Mouse (Mus musculus) embryonic fibroblast, embryonic 13.5 days (primary cell): ENCODE data around the gene Gm13283. TPM values are rescaled to one million over a fixed set of nuclear protein-coding genes. Genes with fewer than 3 reads are reported as not detected.
"Not testable (repeated sequence)": the region's sequence is repeated elsewhere in the genome, so short reads cannot be mapped to it uniquely, and the experiment has no call there.

Experiments
- H3K27ac ChIP-seq: 2 replicates; pipeline ENCODE4 v1.5.1; 2012; ENCODE audit warnings: low read length, control low read depth, inconsistent platforms; ENCODE audit not compliant: insufficient read depth
- H3K4me1 ChIP-seq: 2 replicates; pipeline ENCODE4 v1.6.1; 2011; ENCODE audit warnings: low read length; ENCODE audit not compliant: control insufficient read depth, insufficient read depth
- H3K4me3 ChIP-seq: 2 replicates; pipeline ENCODE4 v1.5.1; 2011; ENCODE audit warnings: mild to moderate bottlenecking, control low read depth, low read length; ENCODE audit not compliant: insufficient read depth
- CTCF ChIP-seq: IDR thresholded peaks from 2 replicates; pipeline ENCODE4 v1.5.1; 2011; ENCODE audit warnings: mild to moderate bottlenecking, control low read depth, low read length, moderate library complexity, borderline replicate concordance; ENCODE audit not compliant: insufficient read depth
- POLR2A ChIP-seq: IDR thresholded peaks from 2 replicates; pipeline ENCODE4 v1.6.1; 2011; ENCODE audit warnings: low read depth, mild to moderate bottlenecking, control low read depth, low read length, moderate library complexity
- polyA plus RNA-seq: library from polyadenylated mRNA; stranded (reverse); fragments of >200 nt; gene quantifications from 2 replicates; pipeline ENCODE4 v1.2.4, GENCODE M21; 2011; ENCODE audit warnings: low read depth; ENCODE audit not compliant: missing spikeins, insufficient read length

The Gm13283 gene
- polyA plus RNA-seq, 1 experiment: not detected

- Histone ChIP-seq H3K27ac (no peak overlapping the region), H3K4me1 (no peaks in the 10 kb centered on the region), H3K4me3 (no peak overlapping the region)
- TF ChIP-seq POLR2A: no peak
- TF ChIP-seq CTCF: no peak
Measured at GRCm38 (mm10) chr4:88739036-88739435, 20.9 kb upstream of the Gm13283 start.

DNA sequence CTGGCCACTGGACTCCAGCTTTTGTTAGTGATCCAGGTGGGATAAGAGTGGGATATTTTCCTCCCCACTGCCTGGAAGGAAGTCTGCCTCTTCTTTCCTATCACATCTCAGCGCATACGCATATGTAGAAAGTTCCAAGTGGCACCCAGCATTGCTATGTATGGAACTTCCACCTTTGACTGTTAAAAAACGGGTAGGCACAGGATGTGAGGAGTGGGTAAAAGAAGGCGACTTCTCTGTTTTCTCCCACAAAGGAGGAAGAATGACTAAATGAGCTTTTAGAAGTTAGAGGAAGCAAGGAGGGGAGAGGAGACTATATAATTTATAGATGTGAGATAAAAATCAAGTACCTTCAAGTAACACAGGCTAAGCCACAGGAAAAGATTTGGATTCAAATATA is 18.5 kb upstream of the Gm13283 start:
- Histone ChIP-seq H3K27ac (no peak overlapping the region), H3K4me1 (no peaks in the 10 kb centered on the region)
- TF ChIP-seq CTCF (no peak), POLR2A (no peak)

DNA sequence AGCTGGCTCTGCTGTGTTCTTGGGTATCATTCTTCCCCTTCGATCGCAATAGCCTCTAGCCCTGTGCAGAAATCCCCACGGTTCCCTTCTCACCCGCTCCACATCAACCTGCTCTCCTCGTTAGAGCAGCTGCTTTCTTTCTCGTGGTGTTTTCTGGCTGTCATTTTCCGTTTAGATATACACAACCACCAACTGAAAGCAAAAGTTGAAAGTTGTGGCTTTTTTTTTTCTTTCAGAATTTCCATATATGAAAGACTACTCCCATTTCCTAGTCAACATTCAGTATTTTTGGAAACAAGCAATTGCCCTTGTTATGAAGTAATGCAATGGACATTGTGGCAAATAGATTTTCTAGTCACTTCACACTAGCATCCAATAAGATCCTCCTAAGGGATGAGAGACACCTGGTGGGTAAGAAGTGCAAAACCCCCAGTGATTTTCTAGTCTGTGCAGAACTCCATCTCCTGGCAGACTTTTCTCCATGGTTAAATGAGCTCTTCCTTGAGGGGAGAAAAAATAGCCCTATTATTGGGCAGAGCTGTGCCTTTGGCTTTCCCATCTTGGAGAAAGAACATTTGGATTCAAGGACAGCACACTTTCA is 17.0 kb upstream of the Gm13283 start:
- Histone ChIP-seq H3K4me1 (no peaks in the 10 kb centered on the region), H3K4me3 (no peak overlapping the region), H3K27ac (no peak overlapping the region)
- TF ChIP-seq POLR2A (no peak), CTCF (no peak)

More for the DNA sequence above, 18.5 kb upstream of the Gm13283 start:
- no peak overlapping the region for H3K4me3 ChIP-seq

GRCm38 (mm10) chr4:88744207-88744606 is 15.7 kb upstream of the Gm13283 start:
- no peak overlapping the region for H3K27ac ChIP-seq
- TF ChIP-seq CTCF: no peak
- no peak for TF ChIP-seq POLR2A
- no peaks in the 10 kb centered on the region for H3K4me1 ChIP-seq
- H3K4me3 ChIP-seq: no peak overlapping the region

- TF ChIP-seq CTCF (no peak), POLR2A (no peak)
- Histone ChIP-seq H3K27ac (no peak overlapping the region), H3K4me1 (no peaks in the 10 kb centered on the region), H3K4me3 (no peak overlapping the region)
Measured at GRCm38 (mm10) chr4:88749926-88750325, 10.0 kb upstream of the Gm13283 start.

GRCm38 (mm10) chr4:88754818-88755340 is 5.0 kb upstream of the Gm13283 start, which contains the start of gene Gm13271:
Gm13271 (plus strand) TSS chr4:88754868.
- H3K27ac ChIP-seq, H3K4me3 ChIP-seq, H3K4me1 ChIP-seq: not testable (repeated sequence)

DNA sequence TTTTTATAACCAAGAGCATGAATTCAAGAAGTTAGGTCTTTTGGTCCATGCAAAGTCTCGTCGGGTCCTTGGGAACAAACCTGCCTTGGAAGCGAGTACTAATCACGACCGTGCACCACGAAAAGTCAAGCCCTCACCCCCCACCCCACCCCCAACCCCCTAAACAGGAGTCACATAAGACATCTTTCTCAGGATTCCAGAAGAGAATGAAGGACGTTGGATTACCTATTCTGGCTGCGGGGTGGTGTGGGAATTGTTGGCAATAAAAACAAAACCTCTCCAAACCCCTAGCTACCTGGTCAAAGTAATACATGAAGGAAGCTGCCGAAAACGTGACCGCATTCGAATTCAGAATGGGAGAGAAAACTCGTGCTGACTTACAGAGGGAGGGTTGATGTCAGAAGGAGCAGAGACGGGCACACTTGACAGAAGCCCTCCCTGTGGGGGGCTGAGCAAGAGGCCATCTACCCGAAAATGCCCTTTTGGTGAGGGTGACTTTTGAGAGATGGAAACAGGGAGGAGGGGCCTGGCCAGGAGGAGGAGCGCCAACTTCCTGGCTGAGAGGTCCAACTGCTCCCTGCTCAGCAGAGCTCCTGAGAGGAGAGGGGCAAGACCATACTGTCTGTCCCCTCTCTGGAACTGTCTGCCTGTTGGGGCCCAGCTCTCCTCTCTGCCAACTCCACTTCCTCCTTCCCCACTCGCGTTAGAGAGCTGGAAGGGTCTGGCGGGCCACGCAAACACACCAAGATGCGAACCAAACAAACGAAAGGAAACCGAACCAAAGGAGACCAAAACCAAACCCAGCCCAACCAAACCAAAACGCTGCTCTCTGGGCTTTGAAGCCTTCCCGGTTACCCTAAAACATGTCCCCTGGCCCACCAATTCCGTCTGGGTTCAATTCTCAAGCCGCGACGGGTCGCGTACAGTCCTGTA is 3.1 kb upstream of the Gm13283 start:
- H3K4me1 ChIP-seq: not testable (repeated sequence)
- peak overlapping the region; percentile 99 for H3K27ac ChIP-seq
- peak overlapping the region; percentile 59 for H3K4me3 ChIP-seq
- TF ChIP-seq POLR2A: peak; percentile 67

- Histone ChIP-seq H3K27ac (0 out of 2 replicates have a peak overlapping the region, but pooled peaks have one; percentile 99), H3K4me3 (peak overlapping the region; percentile 59; the same call in 1 of the 2 replicates)
- TF ChIP-seq CTCF (peak; percentile 68), POLR2A (peak; percentile 79)
- not testable (repeated sequence) for H3K4me1 ChIP-seq
Measured at GRCm38 (mm10) chr4:88757628-88758031, 2.3 kb upstream of the Gm13283 start.

DNA sequence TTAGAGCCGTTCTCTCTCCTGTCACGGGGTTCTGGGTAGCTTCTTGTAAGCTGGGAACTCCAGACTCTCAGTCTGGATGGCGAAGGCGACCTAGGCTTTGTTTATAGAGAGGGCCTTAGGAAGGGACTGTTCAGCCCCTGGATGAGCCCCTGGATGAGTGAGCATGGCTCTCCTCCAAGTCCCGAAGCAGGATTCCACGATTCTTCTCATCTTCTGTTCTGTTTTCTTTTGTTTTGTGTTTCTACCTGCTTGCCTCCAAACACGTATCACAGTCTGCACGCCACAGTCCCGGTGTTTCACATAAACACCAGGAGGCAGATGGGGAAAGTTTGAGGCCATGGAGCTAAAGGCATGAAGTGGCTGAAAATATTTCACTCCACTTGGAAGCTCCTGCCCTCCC is 1.2 kb upstream of the Gm13283 start:
- H3K27ac ChIP-seq, H3K4me1 ChIP-seq, H3K4me3 ChIP-seq: not testable (repeated sequence)

DNA sequence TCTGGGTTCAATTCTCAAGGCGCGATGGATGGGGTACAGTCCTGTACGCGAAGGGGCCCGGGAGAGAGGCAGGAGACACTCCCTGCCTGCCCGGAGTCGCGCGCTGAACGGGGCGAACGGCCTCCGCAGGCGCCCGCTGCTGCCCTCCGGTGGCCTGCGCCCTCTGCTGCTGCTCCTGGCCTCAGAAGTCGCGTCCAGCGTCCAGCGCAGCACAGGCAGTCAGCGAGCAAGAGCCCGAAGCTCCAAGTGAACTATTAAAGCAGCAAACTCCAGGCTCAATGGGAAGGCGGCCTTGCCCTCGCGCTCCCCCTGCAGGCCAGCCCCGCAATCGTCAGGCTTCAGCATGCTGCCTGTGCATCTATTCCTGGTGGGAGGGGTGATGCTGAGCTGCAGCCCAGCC is 512 bp downstream of the Gm13283 start:
- Histone ChIP-seq H3K4me3 (peak overlapping the region; percentile 27; the same call in 1 of the 2 replicates), H3K27ac (peak overlapping the region; percentile 73; the same call in 1 of the 2 replicates)
- not testable (repeated sequence) for H3K4me1 ChIP-seq
- peak; percentile 77 for TF ChIP-seq POLR2A
- TF ChIP-seq CTCF: 0 out of 2 replicates have a peak, but pooled peaks have one; percentile 46

DNA sequence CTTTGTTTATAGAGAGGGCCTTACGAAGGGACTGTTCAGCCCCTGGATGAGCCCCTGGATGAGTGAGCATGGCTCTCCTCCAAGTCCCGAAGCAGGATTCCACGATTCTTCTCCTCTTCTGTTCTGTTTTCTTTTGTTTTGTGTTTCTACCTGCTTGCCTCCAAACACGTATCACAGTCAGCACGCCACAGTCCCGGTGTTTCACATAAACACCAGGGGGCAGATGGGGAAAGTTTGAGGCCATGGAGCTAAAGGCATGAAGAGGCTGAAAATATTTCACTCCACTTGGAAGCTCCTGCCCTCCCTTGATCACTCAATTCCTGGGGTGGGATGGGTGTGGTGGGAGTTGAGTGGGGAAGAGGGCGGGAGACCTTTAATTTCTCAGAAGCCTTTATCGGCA is 1.9 kb downstream of the Gm13283 start:
- not testable (repeated sequence) for H3K27ac ChIP-seq, H3K4me1 ChIP-seq, H3K4me3 ChIP-seq

GRCm38 (mm10) chr4:88762341-88762740 is 2.4 kb downstream of the Gm13283 start:
- H3K27ac ChIP-seq, H3K4me3 ChIP-seq, H3K4me1 ChIP-seq: not testable (repeated sequence)
